Mouse (Mus musculus) forebrain, embryonic 13.5 days (tissue): ENCODE measurements around the gene Rag1. TPM values are rescaled to one million over a fixed set of nuclear protein-coding genes. Genes with fewer than 3 reads are reported as not detected.

Experiments used
- ATAC-seq: fragments of 200-750 bp; cut with Nextera tagmentation; 2 replicates; pipeline ENCODE4 v1.8.0; 2017
- H3K27ac ChIP-seq: fragments of 300-500 bp; sonication (generic); 2 replicates; pipeline ENCODE4 v1.5.1; 2015; ENCODE audit warnings: inconsistent platforms, mild to moderate bottlenecking, moderate library complexity
- H3K27me3 ChIP-seq: fragments of 300-500 bp; sonication (generic); 2 replicates; pipeline ENCODE4 v1.6.1; 2015; ENCODE audit warnings: mild to moderate bottlenecking, inconsistent platforms
- H3K36me3 ChIP-seq: fragments of 300-500 bp; sonication (generic); 2 replicates; pipeline ENCODE4 v1.6.1; 2015; ENCODE audit warnings: mild to moderate bottlenecking, inconsistent platforms; ENCODE audit not compliant: poor library complexity, severe bottlenecking
- H3K4me1 ChIP-seq: fragments of 300-500 bp; sonication (generic); 2 replicates; pipeline ENCODE4 v1.6.1; 2015; ENCODE audit warnings: inconsistent platforms
- H3K4me2 ChIP-seq: fragments of 300-500 bp; sonication (generic); 2 replicates; pipeline ENCODE4 v1.6.1; 2015; ENCODE audit warnings: inconsistent platforms, mild to moderate bottlenecking, moderate library complexity
- H3K4me3 ChIP-seq: fragments of 300-500 bp; sonication (generic); 2 replicates; pipeline ENCODE4 v1.5.1; 2015; ENCODE audit warnings: mild to moderate bottlenecking, inconsistent platforms
- H3K9ac ChIP-seq: fragments of 300-500 bp; sonication (generic); 2 replicates; pipeline ENCODE4 v1.6.1; 2015; ENCODE audit warnings: mild to moderate bottlenecking, inconsistent platforms
- H3K9me3 ChIP-seq: fragments of 300-500 bp; sonication (generic); replicated peaks from 2 replicates; pipeline ENCODE4 v1.6.1; 2016; ENCODE audit warnings: inconsistent platforms
- WGBS: fragments of 180-500 bp; shearing (Covaris S2); methylation state at CpG from one replicate; pipeline ENCODE4 v1.1.7; 2015; 5-methylcytosine and 5-hydroxymethylcytosine counted together
- polyA plus RNA-seq: library from polyadenylated mRNA; unstranded; fragments of >200 nt; fragmentation: Nextera tagmentation; extraction: Ambion mirVana; gene quantifications from 2 replicates; pipeline ENCODE4 v1.2.1, GENCODE M21; 2015

The Rag1 gene
- polyA plus RNA-seq, 1 experiment from 2014 or later, result 0.06 TPM

DNA sequence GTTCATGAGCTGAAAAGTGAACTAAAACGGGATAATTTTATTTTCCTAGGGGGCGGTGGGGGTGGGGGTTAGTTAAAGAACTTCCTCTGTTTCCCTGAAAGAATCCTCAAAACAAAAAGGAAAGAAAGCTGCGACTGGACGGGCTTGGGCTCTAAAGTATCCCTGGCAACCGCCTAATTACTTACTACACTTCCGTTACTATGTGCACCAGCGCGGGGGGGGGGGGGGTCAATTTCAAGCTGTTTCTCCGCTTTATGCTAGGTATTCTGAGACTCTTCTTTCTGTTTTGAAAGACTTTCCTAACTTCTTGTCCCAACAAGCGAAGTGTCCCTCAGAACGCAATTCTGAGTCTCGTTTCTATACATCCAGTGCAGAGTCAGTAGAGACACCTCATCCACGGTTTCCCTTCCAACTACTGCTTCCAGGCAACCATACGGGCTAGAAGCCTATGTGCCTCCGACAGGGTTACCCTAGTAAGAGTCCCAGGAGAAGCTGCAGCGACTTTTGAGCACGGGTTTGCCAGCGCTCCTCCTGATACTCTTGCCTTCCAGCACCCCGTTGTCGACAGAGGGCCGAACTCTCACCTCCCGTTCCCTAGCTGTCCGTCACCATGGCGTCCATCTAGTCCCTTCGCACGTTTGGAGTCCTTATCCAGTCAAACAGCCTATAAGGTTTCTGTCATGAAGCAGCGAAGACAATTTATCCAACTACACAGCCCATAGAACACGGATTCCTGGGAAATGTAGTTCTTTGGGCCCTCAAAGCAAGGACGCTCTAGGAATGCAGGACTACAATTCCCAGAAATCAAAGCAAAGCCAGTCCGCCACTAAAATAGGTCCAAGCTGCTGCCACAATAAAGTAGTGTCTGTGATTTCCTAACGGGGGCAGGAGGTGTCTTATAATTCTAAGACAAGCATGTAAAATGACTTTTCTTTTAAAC is 20.7 kb downstream of the Rag1 start:
- Histone ChIP-seq H3K4me2 (peak overlapping the region; percentile 69), H3K27ac (peak overlapping the region; percentile 87), H3K36me3 (no peaks in the 10 kb centered on the region), H3K9me3 (no peaks in the 10 kb centered on the region), H3K4me3 (peak overlapping the region; percentile 68), H3K27me3 (no peaks in the 10 kb centered on the region), H3K4me1 (peaks cover 7% of the 10 kb centered on the region; the same call in 1 of the 2 replicates), H3K9ac (peak overlapping the region; percentile 79)
- under 1% methylated on average over 31 of the region's 31 CpGs for WGBS
- ATAC-seq, result peak; percentile 99

DNA sequence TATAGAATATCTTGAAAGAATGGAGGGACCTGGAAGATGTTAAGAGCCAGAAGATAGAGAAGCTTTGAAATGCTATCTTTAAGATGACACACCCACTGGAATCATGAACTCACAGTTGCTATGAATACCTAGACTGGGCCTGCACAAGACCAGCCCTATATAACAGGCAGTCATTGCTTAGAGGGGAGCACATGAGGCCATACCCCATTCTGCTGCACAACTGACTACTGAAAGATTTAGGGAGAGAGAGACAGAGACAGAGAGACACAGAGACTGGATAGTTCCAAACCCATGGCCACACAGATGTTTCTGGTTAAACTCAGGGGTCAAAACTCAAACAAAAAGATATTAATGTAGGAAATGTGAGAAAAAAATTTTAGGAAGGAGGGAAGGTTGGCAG is 22.1 kb downstream of the Rag1 start:
- Histone ChIP-seq H3K4me2 (no peak overlapping the region), H3K27me3 (no peaks in the 10 kb centered on the region), H3K9me3 (no peaks in the 10 kb centered on the region), H3K36me3 (no peaks in the 10 kb centered on the region), H3K9ac (no peak overlapping the region), H3K27ac (no peak overlapping the region), H3K4me3 (no peak overlapping the region), H3K4me1 (peaks cover 7% of the 10 kb centered on the region; the same call in 1 of the 2 replicates)
- ATAC-seq, result no peak

- Histone ChIP-seq H3K9ac (no peak within 1 kb of the TSS), H3K4me2 (no peak within 1 kb of the TSS), H3K27me3 (no peaks in the 10 kb centered on the region), H3K4me1 (peaks cover 11% of the 10 kb centered on the region; the same call in 1 of the 2 replicates), H3K9me3 (no peaks in the 10 kb centered on the region), H3K27ac (no peak within 1 kb of the TSS), H3K4me3 (no peak within 1 kb of the TSS), H3K36me3 (no peaks in the 10 kb centered on the region)
- 63% methylated on average over 4 of the region's 4 CpGs for WGBS
- ATAC-seq, result no peak
Measured at GRCm38 (mm10) chr2:101624526-101624925, 24.8 kb downstream of the Rag1 start, which contains the start of gene Rag2. Gene Rag2, plus strand, starts transcription at chr2:101624718.

- ATAC-seq, result no peak
Measured at GRCm38 (mm10) chr2:101624011-101624410, 25.3 kb downstream of the Rag1 start.

DNA sequence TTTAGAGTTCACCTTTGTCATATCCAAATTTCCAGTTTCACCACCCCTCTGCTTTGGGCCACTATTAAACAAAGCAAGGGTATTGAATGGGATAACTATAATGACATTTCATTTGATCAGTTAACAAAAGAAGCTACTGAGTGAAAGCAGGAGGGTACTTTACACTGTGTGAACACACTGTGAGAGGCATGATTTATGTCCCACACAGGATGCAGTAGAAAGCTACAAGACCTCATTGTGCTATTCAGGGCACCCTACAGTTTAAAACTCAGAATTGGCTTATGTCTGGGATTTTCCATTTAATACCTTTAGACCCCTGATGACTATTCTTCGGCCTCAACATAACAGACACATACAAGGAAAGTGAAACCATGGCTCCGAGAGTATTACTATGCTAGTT is 26.3 kb downstream of the Rag1 start:
- Histone ChIP-seq H3K4me3 (no peak overlapping the region), H3K9me3 (no peaks in the 10 kb centered on the region), H3K27ac (no peak overlapping the region), H3K4me2 (no peak overlapping the region), H3K9ac (no peak overlapping the region), H3K36me3 (no peaks in the 10 kb centered on the region), H3K27me3 (no peaks in the 10 kb centered on the region), H3K4me1 (peaks cover 9% of the 10 kb centered on the region; the same call in 1 of the 2 replicates)
- ATAC-seq, result no peak
- 31% methylated on average over 2 of the region's 2 CpGs for WGBS

More at GRCm38 (mm10) chr2:101624011-101624410, 25.3 kb downstream of the Rag1 start:
- H3K4me2 ChIP-seq, result no peak overlapping the region
- H3K27ac ChIP-seq, result no peak overlapping the region
- H3K9me3 ChIP-seq, result no peaks in the 10 kb centered on the region
- no peak overlapping the region for H3K4me3 ChIP-seq
- 37% methylated on average over 2 of the region's 2 CpGs for WGBS
- no peak overlapping the region for H3K9ac ChIP-seq
- no peaks in the 10 kb centered on the region for H3K27me3 ChIP-seq
- H3K36me3 ChIP-seq, result no peaks in the 10 kb centered on the region
- peaks cover 9% of the 10 kb centered on the region; the same call in 1 of the 2 replicates for H3K4me1 ChIP-seq

DNA sequence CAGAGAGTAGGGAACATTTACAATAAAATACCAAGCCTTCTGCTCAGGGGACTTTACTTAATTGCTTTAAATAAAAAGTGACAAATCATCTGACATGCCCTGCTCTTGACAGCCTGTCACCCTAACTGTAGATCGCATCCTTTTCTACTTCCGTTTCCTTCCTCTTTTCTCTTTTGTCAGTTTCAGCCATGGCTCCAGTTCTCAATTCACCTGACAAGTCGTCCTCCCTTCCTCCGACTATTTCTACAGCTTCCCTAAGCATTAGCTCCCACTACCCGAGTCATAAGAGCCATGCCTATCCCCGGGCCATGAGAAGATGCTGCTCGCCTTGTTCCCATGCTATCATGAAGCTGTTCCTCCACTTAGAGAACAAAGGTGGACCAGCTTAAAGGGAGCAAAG is 27.7 kb downstream of the Rag1 start:
- WGBS, result 59% methylated on average over 7 of the region's 7 CpGs
- H3K4me1 ChIP-seq, result peaks cover 4% of the 10 kb centered on the region; the same call in 1 of the 2 replicates
- no peak for ATAC-seq
- no peaks in the 10 kb centered on the region for H3K36me3 ChIP-seq
- no peak overlapping the region for H3K4me3 ChIP-seq
- H3K4me2 ChIP-seq, result no peak overlapping the region
- no peaks in the 10 kb centered on the region for H3K27me3 ChIP-seq
- no peak overlapping the region for H3K9ac ChIP-seq
- no peak overlapping the region for H3K27ac ChIP-seq
- H3K9me3 ChIP-seq, result no peaks in the 10 kb centered on the region

GRCm38 (mm10) chr2:101620899-101621298 is 28.4 kb downstream of the Rag1 start:
- no peak overlapping the region for H3K4me2 ChIP-seq
- ATAC-seq, result no peak

GRCm38 (mm10) chr2:101618373-101618772 is 30.9 kb downstream of the Rag1 start:
- H3K9ac ChIP-seq, result no peak overlapping the region
- no peaks in the 10 kb centered on the region for H3K27me3 ChIP-seq
- H3K27ac ChIP-seq, result no peak overlapping the region
- H3K4me3 ChIP-seq, result no peak overlapping the region
- H3K4me2 ChIP-seq, result no peak overlapping the region
- no peaks in the 10 kb centered on the region for H3K36me3 ChIP-seq
- peaks cover 17% of the 10 kb centered on the region for H3K4me1 ChIP-seq
- H3K9me3 ChIP-seq, result no peaks in the 10 kb centered on the region
- WGBS, result 85% methylated on average over 4 of the region's 4 CpGs
- no peak for ATAC-seq

More at GRCm38 (mm10) chr2:101620899-101621298, 28.4 kb downstream of the Rag1 start:
- peaks cover 10% of the 10 kb centered on the region; the same call in 1 of the 2 replicates for H3K4me1 ChIP-seq
- H3K27ac ChIP-seq, result no peak overlapping the region
- H3K4me3 ChIP-seq, result no peak overlapping the region
- no peak overlapping the region for H3K9ac ChIP-seq
- whole genome bisulfite sequencing, result 78% methylated on average over 3 of the region's 3 CpGs
- no peaks in the 10 kb centered on the region for H3K36me3 ChIP-seq
- H3K9me3 ChIP-seq, result no peaks in the 10 kb centered on the region
- H3K27me3 ChIP-seq, result no peaks in the 10 kb centered on the region

DNA sequence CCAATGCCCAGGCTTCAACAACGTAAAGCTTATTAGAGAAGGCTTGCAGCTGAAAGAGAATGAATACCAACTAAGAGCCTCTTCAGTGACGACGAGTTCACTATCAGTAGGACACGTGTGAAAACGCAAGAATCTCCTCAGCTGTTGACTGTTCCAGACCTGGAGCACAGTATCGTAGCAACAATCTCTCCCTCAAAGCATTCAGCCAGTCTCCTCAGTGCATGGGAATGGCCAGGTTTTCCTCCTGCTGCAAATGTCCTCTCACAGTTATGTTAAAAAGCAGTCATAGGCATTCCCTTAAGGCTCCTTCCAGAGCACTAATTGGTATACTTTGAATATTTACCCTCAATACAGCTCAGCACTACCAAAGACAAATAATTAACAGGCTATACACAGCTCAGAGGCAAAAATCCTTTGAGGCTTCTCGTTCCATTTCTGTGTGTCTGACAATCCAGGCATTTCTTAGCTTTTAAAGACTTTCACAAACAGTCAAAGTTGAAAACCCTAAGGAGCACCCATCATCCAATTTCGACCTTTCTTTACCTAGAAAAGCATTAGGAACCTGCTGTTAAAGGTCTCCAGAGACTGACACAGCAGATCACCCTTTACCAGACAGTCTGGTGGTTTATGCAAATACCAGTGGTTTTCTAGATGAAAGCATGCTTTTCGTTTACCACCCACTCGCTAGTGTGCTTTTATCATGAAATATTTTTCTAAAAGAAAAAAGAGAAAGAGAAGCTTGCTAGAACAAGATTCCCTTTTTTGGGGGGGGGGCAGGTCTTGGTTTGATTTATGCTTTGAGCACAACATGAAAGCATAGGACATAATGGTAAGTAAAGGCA is 33.6 kb downstream of the Rag1 start:
- Histone ChIP-seq H3K4me1 (peaks cover 13% of the 10 kb centered on the region), H3K9ac (no peak overlapping the region), H3K36me3 (no peaks in the 10 kb centered on the region), H3K9me3 (no peaks in the 10 kb centered on the region), H3K27me3 (no peaks in the 10 kb centered on the region), H3K27ac (no peak overlapping the region), H3K4me2 (no peak overlapping the region), H3K4me3 (no peak overlapping the region)
- 54% methylated on average over 10 of the region's 10 CpGs for WGBS
- no peak; the same call in 1 of the 2 replicates for ATAC-seq

DNA sequence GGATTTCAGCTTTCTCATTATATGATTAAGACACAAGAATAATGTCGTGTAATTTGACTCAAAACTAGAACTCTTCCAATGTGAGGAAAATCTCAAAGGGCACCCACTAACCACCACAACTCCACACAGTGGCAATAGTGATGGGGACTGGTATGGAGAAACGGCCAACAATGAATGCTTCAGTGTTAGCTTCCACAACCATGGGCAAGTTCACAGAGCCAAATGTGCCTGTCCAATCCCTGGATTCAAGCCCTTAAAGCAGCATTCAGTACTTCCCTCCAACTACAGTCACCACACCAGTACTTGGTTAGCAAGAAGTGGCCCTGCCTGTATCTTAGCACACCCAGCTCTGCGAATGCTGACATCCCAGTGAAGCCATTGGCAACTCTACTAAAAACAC is 38.4 kb downstream of the Rag1 start:
- peaks cover 12% of the 10 kb centered on the region for H3K4me1 ChIP-seq
- no peak for ATAC-seq
- no peaks in the 10 kb centered on the region for H3K9me3 ChIP-seq
- H3K36me3 ChIP-seq, result no peaks in the 10 kb centered on the region
- H3K4me3 ChIP-seq, result no peak overlapping the region
- no peak overlapping the region for H3K4me2 ChIP-seq
- no peak overlapping the region for H3K9ac ChIP-seq
- WGBS, result 87% methylated on average over 3 of the region's 3 CpGs
- H3K27me3 ChIP-seq, result no peaks in the 10 kb centered on the region
- no peak overlapping the region for H3K27ac ChIP-seq

GRCm38 (mm10) chr2:101608232-101608894 is 40.9 kb downstream of the Rag1 start:
- no peak overlapping the region for H3K4me2 ChIP-seq
- H3K27me3 ChIP-seq, result no peaks in the 10 kb centered on the region
- H3K4me3 ChIP-seq, result no peak overlapping the region
- ATAC-seq, result peak; percentile 96
- no peaks in the 10 kb centered on the region for H3K36me3 ChIP-seq
- H3K9ac ChIP-seq, result peak overlapping the region; percentile 34; the same call in 1 of the 2 replicates
- H3K9me3 ChIP-seq, result no peaks in the 10 kb centered on the region
- H3K4me1 ChIP-seq, result peaks cover 5% of the 10 kb centered on the region
- H3K27ac ChIP-seq, result no peak overlapping the region
- WGBS, result 55% methylated on average over 7 of the region's 7 CpGs
